Mouse (Mus musculus) spleen, adult 12 weeks (tissue): ENCODE measurements around the gene Cinp.
A peak's percentile ranks its signal among the peaks of the same experiment; 100 is the strongest.
"Not testable (repeated sequence)": the region's sequence is repeated elsewhere in the genome, so short reads cannot be mapped to it uniquely, and the experiment has no call there.

ENCODE experiments used
- DNase-seq: peaks from one replicate; pipeline ENCODE4 v3.0.0; 2022; ENCODE audit warnings: low spot score

The Cinp gene

GRCm38 (mm10) chr12:110860293-110860692 is 28.7 kb downstream of the Cinp start:
- DNase-seq = no peak

- not testable (repeated sequence) for DNase-seq
Measured at GRCm38 (mm10) chr12:110858681-110859080, 30.3 kb downstream of the Cinp start.

GRCm38 (mm10) chr12:110857196-110857595 is 31.7 kb downstream of the Cinp start:
- DNase-seq = no peak

- no peak for DNase-seq
Measured at GRCm38 (mm10) chr12:110854786-110855737, 33.9 kb downstream of the Cinp start.

DNA sequence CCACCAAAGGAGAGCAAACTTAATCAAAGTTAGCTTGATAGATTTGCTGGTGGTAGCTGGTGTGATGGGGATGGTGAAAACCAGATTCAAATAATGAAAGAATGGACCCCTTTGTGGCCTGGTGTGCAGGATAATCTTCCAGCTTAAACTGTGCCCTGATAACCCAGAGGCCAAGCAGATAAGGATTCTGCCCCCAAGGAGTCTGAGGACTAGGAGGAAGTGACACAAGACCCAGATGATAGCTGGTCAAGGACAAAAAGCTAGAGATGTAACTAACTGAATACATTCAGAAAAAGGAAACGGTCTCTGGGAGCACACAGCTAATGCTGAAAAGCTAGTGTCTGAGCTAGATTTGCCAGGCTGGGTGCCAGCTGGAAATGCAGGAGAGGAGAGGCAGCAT is 37.0 kb downstream of the Cinp start:
- no peak for DNase-seq

- peak; percentile 21 for DNase-seq
Measured at GRCm38 (mm10) chr12:110851414-110851813, 37.5 kb downstream of the Cinp start.

DNA sequence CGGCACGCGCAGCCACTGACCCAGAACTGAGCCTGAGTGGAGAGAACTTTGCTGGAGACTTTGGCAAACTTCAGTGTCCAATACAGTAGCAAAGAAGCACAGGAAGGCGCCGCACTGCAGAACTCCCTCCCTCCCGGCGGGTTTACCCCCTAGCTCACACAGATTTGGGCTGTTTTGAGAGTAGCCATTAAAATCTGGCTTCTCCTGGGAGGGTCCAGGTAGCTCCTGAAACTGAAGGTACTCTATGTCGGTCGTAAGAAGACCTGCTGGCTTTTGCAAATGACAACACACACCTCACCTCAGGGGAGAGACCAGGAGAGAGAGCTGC is 38.1 kb downstream of the Cinp start:
- no peak for DNase-seq

DNA sequence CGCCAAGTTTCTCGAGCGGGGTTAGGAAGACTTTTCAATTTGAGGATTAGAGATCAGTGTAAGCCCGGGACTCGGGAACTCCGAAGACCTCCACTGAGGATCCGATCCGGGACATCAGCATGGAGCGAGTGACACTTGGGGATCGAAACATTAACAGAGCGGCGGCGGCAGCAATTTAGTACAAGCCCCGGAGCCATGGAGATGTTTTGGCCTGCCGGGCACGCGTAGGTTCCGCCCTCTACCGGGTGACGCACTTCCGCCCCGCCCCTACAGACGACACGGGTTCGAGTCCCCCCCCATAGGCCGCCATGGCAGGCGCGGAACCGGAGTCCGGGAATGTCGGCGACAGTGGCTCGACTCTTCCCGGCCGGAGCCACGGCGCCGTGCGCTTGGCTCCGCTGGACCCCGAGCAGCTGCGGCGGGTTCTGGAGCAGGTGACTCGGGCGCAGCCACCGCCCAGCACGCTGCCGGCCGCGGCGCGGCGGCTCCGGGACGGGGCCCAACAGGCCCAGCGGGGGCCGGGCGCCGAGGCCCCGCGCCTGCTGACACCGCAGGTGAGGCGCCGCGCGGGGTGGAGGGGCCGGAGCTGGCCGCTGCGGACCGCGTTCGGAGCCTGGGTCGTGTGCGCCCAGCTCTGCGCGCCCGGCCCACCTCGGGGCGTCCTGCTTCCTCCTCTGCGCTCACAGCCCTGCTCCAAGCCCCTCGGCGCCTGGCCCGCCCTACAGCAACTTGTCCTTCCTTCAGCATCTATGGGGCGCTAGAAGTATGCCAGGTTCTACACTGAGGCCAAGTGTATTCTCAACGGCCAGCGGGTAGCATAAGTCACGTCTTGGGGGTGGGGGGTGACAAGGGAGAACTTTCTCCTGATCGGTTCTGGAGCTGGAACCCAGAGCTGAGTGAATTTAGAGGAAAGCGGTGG is 38.7 kb downstream of the Cinp start, which contains the start of gene Zfp839:
Gene Zfp839 (plus strand): TSS at position 244 of the 919 bp plus-strand sequence.
- DNase-seq = peak; percentile 62

DNA sequence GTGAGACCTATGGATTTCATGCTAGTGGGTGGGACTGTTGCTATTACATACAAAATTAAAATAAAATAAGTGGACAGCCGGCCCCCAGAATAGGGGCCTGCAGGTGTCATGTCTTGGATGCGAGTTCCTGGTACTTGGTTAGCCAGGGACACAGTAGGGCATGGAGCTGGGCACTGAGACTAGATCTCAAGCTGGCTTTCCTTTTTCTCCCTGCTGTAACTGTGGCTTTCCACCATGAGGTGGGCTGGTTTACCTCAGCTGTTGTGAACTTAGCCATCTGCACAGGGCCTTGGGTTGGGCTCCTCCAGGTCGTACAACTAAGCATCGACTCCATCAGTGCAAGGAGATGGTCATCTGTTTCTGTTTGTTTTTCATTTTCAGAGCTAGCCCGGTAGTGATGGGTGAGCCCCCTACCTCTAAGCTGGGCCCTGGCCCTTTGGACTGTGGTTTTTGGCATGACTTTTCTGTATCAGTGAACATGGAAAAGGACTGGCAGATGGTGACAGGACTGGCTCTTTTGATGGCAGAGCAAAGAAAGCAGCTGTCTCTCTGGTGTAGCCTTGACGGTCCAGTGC is 42.7 kb downstream of the Cinp start:
- no peak for DNase-seq

- peak; percentile 92 for DNase-seq
Measured at GRCm38 (mm10) chr12:110845131-110845880, 43.6 kb downstream of the Cinp start.

- DNase-seq = no peak
Measured at GRCm38 (mm10) chr12:110844227-110845130, 44.5 kb downstream of the Cinp start.

GRCm38 (mm10) chr12:110843194-110844048 is 45.5 kb downstream of the Cinp start:
- DNase-seq = peak; percentile 83

GRCm38 (mm10) chr12:110841731-110842493 is 47.0 kb downstream of the Cinp start:
- no peak for DNase-seq

GRCm38 (mm10) chr12:110840348-110841198 is 48.4 kb downstream of the Cinp start, which contains the start of gene Mok:
Gene Mok, minus strand, starts transcription at chr12:110840939.
- DNase-seq = peak; percentile 90

GRCm38 (mm10) chr12:110837850-110838249 is 51.1 kb downstream of the Cinp start:
- DNase-seq = no peak

- DNase-seq = no peak
Measured at GRCm38 (mm10) chr12:110837192-110837841, 51.6 kb downstream of the Cinp start.

DNA sequence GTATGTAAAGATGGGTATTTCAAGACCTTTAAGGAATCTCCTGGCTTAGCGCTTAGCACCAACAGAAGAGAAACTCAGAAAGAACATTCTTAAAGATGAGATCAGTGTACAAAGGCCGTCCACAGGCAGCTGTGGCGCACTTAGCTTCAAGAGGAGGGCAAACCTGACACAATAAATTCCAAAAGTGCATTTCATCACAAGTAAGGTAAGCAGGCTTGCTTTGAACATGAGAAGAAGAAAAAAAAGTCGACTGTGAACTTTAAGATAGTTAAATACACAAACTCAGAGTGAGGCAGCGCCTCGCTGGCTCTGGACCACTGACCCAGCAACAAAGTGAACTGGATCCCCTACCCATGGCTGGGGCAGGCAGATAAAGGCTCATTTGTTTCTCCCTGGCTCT is 52.2 kb downstream of the Cinp start:
- DNase-seq = no peak
